Mouse (Mus musculus): ENCODE data around the gene Nt5c1a. TPM values are rescaled to one million over a fixed set of nuclear protein-coding genes. Genes with fewer than 3 reads are reported as not detected.

Gene Nt5c1a
- polyA plus RNA-seq, 1 experiment, result 0.38 TPM

GRCm38 (mm10) chr4:123162305-123162917, 38.9 kb upstream of the Nt5c1a start:
- no peak overlapping the region for H3K4me3 ChIP-seq (ENCODE audit: control insufficient read depth, low read depth, low read length)
- H3K4me1 ChIP-seq (ENCODE audit: control insufficient read depth, insufficient read depth, low read length), result peaks cover 4% of the 10 kb centered on the region; the same call in 1 of the 2 replicates
- TF ChIP-seq POLR2A (IDR thresholded peaks at IDR 0.05; ENCODE audit: control insufficient read depth, low read depth, low read length) (no peak), CTCF (IDR thresholded peaks at IDR 0.05; ENCODE audit: control insufficient read depth, insufficient read depth, insufficient replicate concordance, low read depth, low read length) (no peak)
- no peaks in the 10 kb centered on the region for H3K36me3 ChIP-seq (ENCODE audit: control insufficient read depth, insufficient read depth, low read length)
- no peak overlapping the region for H3K27ac ChIP-seq (ENCODE audit: control insufficient read depth, insufficient read depth, low read depth, low read length)
- H3K27me3 ChIP-seq (ENCODE audit: control insufficient read depth, insufficient read depth, low read length), result no peaks in the 10 kb centered on the region

DNA sequence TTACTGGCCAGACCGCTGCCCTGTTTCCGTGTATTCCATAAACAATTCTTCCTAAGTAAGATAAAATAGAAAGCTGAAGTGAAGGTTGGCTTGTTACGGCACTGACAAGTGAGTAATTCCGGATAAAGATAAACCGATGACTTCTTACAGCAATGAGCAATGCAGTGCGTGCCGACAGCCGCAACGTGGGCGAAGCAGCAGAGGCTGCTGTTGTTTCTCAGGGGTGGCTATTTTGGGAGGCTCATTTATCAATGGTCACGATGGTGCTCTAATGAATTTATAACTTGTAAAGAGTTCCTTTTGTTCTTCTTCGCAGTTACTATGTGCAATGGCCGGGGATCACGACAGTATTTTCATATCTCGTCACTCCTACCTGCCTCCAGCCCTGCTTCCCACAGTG, 37.1 kb upstream of the Nt5c1a start:
- H3K27me3 ChIP-seq (ENCODE audit: control insufficient read depth, insufficient read depth, low read length), result no peaks in the 10 kb centered on the region
- TF ChIP-seq POLR2A (IDR thresholded peaks at IDR 0.05; ENCODE audit: control insufficient read depth, low read depth, low read length) (no peak), CTCF (IDR thresholded peaks at IDR 0.05; ENCODE audit: control insufficient read depth, insufficient read depth, insufficient replicate concordance, low read depth, low read length) (no peak)
- H3K4me3 ChIP-seq (ENCODE audit: control insufficient read depth, low read depth, low read length), result no peak overlapping the region
- H3K27ac ChIP-seq (ENCODE audit: control insufficient read depth, insufficient read depth, low read depth, low read length), result no peak overlapping the region
- peaks cover 4% of the 10 kb centered on the region; the same call in 1 of the 2 replicates for H3K4me1 ChIP-seq (ENCODE audit: control insufficient read depth, insufficient read depth, low read length)
- no peaks in the 10 kb centered on the region for H3K36me3 ChIP-seq (ENCODE audit: control insufficient read depth, insufficient read depth, low read length)

- H3K27me3 ChIP-seq (ENCODE audit: control insufficient read depth, insufficient read depth, low read length), result no peaks in the 10 kb centered on the region
- no peaks in the 10 kb centered on the region for H3K4me1 ChIP-seq (ENCODE audit: control insufficient read depth, insufficient read depth, low read length)
- H3K4me3 ChIP-seq (ENCODE audit: control insufficient read depth, low read depth, low read length), result no peak overlapping the region
- no peaks in the 10 kb centered on the region for H3K36me3 ChIP-seq (ENCODE audit: control insufficient read depth, insufficient read depth, low read length)
- no peak overlapping the region for H3K27ac ChIP-seq (ENCODE audit: control insufficient read depth, insufficient read depth, low read depth, low read length)
- TF ChIP-seq CTCF (IDR thresholded peaks at IDR 0.05; ENCODE audit: control insufficient read depth, insufficient read depth, insufficient replicate concordance, low read depth, low read length) (no peak), POLR2A (IDR thresholded peaks at IDR 0.05; ENCODE audit: control insufficient read depth, low read depth, low read length) (no peak)
Measured at GRCm38 (mm10) chr4:123171811-123172210, 29.5 kb upstream of the Nt5c1a start.

GRCm38 (mm10) chr4:123182328-123183238, 18.7 kb upstream of the Nt5c1a start, which contains the start of gene Hpcal4:
Gene Hpcal4, plus strand, starts transcription at chr4:123183227.
- Histone ChIP-seq H3K36me3 (ENCODE audit: control insufficient read depth, insufficient read depth, low read length) (no peaks in the 10 kb centered on the region), H3K27me3 (ENCODE audit: control insufficient read depth, insufficient read depth, low read length) (no peaks in the 10 kb centered on the region), H3K4me3 (ENCODE audit: control insufficient read depth, low read depth, low read length) (peak within 1 kb of the TSS; percentile 78), H3K4me1 (ENCODE audit: control insufficient read depth, insufficient read depth, low read length) (peaks cover 16% of the 10 kb centered on the region), H3K27ac (ENCODE audit: control insufficient read depth, insufficient read depth, low read depth, low read length) (no peak within 1 kb of the TSS)
- TF ChIP-seq POLR2A (IDR thresholded peaks at IDR 0.05; ENCODE audit: control insufficient read depth, low read depth, low read length) (no peak), CTCF (IDR thresholded peaks at IDR 0.05; ENCODE audit: control insufficient read depth, insufficient read depth, insufficient replicate concordance, low read depth, low read length) (no peak)

DNA sequence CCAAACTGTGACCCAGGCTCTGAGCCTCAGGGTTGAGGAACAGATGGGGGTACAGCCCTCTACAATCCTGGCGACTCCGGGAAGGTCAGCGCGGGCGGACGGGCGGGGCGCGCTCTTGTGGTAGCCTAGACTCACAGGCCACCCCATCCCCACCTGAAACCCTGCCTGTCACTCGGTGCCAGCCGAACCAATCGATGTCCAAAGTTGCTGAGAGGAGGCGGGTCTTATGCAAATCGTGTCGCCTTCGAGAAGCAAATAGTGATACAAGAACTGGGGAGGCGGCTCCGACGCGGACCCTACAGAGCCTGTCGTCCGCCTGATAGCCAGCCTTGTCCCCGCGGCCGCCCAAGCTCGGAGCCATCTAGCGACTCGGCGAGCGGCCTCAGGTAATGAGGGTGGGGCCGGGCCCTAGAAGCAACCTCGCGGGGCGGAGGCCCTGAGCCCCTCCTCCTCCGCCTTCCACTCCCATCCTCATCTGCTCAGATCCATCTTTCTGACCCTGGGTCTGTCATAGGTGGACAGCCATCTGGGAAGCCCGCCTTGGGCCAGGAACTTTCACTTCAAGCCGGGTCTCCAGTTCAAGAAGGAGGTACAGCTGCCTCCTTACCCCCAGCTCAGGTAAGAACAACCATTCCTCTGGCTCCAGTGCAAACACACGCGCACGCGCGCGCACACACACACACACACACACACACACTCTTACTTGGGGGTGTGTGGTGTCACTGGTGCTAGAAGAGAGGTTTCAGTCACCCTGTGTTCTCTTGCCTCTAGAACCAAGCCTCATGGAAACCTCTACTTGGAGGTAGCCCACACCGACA, 17.9 kb upstream of the Nt5c1a start:
- no peaks in the 10 kb centered on the region for H3K27me3 ChIP-seq (ENCODE audit: control insufficient read depth, insufficient read depth, low read length)
- peak overlapping the region; percentile 78 for H3K4me3 ChIP-seq (ENCODE audit: control insufficient read depth, low read depth, low read length)
- H3K36me3 ChIP-seq (ENCODE audit: control insufficient read depth, insufficient read depth, low read length), result no peaks in the 10 kb centered on the region
- peaks cover 17% of the 10 kb centered on the region for H3K4me1 ChIP-seq (ENCODE audit: control insufficient read depth, insufficient read depth, low read length)
- no peak overlapping the region for H3K27ac ChIP-seq (ENCODE audit: control insufficient read depth, insufficient read depth, low read depth, low read length)
- TF ChIP-seq CTCF (IDR thresholded peaks at IDR 0.05; ENCODE audit: control insufficient read depth, insufficient read depth, insufficient replicate concordance, low read depth, low read length), result no peak
- 0 out of 2 replicates have a peak, but pooled peaks have one; percentile 14 for TF ChIP-seq POLR2A (IDR thresholded peaks at IDR 0.05; ENCODE audit: control insufficient read depth, low read depth, low read length)

GRCm38 (mm10) chr4:123184816-123185215, 16.5 kb upstream of the Nt5c1a start:
- Histone ChIP-seq H3K27ac (ENCODE audit: control insufficient read depth, insufficient read depth, low read depth, low read length) (no peak overlapping the region), H3K4me3 (ENCODE audit: control insufficient read depth, low read depth, low read length) (peak overlapping the region; percentile 27; the same call in 1 of the 2 replicates), H3K27me3 (ENCODE audit: control insufficient read depth, insufficient read depth, low read length) (no peaks in the 10 kb centered on the region)

More at GRCm38 (mm10) chr4:123184816-123185215, 16.5 kb upstream of the Nt5c1a start:
- H3K36me3 ChIP-seq (ENCODE audit: control insufficient read depth, insufficient read depth, low read length), result no peaks in the 10 kb centered on the region
- peaks cover 24% of the 10 kb centered on the region for H3K4me1 ChIP-seq (ENCODE audit: control insufficient read depth, insufficient read depth, low read length)
- TF ChIP-seq POLR2A (IDR thresholded peaks at IDR 0.05; ENCODE audit: control insufficient read depth, low read depth, low read length) (no peak), CTCF (IDR thresholded peaks at IDR 0.05; ENCODE audit: control insufficient read depth, insufficient read depth, insufficient replicate concordance, low read depth, low read length) (no peak)

Data from testis, adult 2 months (tissue).